Mouse (Mus musculus) spleen, embryonic (tissue): ENCODE data around the gene Mpp2.

Source experiments
- CTCF ChIA-PET: fragments of 350-600 bp; sonication (Branson Sonifier 250); formaldehyde crosslinking; loops from one replicate; lab custom pipeline; 2022; lab: Charles Lee

Mpp2 gene

DNA sequence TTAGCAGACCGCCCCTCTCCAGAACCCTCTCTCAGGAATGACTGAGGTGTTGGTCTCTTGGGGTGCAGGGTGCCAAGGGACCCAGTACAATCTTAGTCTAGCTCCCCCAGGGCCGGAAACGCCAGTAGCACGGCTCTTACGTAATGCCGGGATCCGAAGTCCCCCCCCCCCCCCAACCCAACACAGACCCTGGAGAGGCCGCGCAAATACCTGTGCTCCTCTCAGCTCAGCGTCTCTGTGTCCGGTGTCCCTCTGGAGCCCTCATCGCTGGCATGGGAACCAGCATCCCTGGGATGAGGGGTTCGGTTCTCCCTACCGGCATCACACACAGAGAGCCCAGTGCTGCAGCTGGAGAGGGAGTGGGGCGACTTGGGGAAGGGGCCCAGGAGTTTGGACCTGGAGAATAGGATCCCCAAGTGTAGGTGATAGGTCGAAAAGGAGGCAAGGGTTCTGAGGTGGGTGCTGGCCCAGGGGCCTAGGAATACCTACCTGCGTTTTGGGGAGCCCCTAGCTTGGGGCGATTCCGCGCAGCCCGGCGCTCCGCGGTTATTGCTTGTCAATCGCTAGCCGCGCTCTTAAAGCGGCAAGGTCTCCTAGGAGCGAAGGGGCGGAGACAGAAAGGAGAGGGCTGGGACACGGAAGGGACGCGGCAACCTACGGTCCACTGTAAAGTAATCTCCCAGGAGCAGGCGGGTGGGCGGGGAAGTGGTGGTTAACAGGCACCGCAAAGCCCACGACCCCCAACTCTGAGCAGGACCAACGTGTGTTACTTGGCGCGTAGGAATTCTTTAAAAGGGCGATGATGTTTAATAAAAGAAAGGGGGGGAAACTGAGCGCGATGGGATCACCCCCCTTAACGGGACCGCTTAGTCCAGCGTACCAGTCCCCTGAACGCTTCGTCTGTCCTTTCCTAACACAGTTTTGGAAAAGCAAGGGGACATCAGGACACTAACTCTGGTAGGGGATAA, at the start of gene Mpp2:
Gene Mpp2, minus strand, starts transcription at position 585 of the 968 bp plus-strand sequence.
- CTCF ChIA-PET = interaction anchor here (0.7 kb wide), 1 partner anchor 9 kb away, joined by 5 read pairs; no protein-coding TSS in a partner anchor

DNA sequence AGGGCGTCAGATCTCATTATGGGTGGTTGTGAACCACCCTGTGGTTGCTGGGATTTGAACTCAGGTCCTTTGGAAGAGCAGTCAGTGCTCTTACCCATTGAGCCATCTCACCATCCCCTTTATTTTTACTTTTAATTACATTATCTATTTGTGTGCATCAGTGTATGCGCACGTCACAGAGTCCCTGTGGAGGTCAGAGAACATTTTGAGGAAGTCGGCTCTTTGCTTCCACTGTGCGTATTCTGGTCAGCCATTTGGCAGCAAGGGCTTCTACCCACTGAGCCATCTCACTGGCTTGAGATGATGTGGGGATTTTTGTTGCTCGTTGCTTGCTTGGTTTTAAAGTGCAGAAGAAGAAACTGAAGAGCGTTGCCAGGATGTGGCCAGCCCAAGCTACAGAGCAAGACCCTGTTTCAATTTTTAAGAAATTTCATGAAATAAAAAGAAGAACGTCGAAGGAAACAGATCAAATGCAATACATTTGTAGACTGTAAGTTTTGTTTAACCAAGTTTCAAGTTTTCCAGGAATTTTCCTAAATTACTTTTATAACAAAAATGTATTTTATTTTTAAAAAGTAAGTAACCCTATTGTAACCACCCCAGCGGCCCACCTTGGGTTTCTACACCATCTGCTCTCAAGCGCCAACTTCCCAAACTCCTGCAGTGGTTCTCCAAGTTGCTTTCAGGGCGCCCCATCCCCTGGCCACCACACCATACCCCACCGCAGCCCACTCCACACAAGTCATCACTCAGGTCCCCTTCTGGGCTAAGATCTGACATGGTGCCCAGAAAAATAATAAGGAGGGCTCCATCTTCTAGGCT, 49.5 kb upstream of the Mpp2 start:
- CTCF ChIA-PET = no interaction called here

- CTCF ChIA-PET = no interaction called here
These were observed 46.2 kb upstream of the Mpp2 start for GRCm38 (mm10) chr11:102134516-102134915.

GRCm38 (mm10) chr11:102117386-102117785, 29.1 kb upstream of the Mpp2 start:
- CTCF ChIA-PET = no interaction called here

DNA sequence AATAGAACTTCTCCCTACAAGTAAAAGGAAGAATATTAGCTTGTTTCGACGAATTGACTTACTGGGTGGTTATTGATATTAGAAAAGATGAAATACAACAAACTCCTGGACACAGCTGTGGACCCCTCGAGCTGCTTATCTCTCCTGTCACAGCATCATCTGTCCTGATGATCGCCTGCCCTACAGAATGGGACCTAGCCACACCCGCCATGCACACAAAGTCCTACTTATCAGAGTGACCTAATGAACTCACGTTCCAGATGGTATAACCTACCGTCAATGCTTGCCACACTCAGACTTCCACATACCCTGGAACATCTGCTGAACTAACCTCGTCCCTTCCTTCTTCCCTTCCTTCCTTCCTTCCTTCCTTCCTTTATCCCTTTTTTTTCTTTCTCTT, 27.9 kb upstream of the Mpp2 start:
- CTCF ChIA-PET = interaction anchor here (0.6 to 0.7 kb wide), 3 partner anchors 14 to 75 kb away, joined by 3 to 5 read pairs (median 3); no protein-coding TSS in a partner anchor

- CTCF ChIA-PET = no interaction called here
These were observed 23.3 kb upstream of the Mpp2 start for GRCm38 (mm10) chr11:102111576-102111975.

DNA sequence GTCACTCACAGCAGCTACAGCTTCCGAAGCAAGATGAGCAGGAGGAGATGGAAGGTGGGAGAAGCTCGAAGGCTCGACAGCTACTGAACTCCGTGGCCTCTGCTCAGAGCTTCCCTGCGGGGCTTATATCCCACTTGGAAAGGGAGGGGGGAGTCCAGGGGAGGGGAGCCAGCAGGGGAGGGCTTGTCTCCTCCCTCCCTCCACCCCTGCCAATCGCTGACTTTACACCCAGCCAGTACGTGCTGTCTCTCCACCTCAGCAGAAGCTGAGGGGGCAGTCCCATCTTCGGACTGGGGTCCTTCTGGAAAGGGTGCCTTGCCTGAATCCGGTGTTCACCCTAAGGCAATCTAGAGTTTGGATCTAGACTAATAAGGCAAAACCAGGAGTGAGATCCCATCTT, 19.4 kb upstream of the Mpp2 start, which contains the start of gene Pyy:
Gene Pyy, minus strand, starts transcription at position 101 of the 400 bp plus-strand sequence.
- CTCF ChIA-PET = no interaction called here

GRCm38 (mm10) chr11:102106911-102107310, 18.6 kb upstream of the Mpp2 start:
- CTCF ChIA-PET = no interaction called here

DNA sequence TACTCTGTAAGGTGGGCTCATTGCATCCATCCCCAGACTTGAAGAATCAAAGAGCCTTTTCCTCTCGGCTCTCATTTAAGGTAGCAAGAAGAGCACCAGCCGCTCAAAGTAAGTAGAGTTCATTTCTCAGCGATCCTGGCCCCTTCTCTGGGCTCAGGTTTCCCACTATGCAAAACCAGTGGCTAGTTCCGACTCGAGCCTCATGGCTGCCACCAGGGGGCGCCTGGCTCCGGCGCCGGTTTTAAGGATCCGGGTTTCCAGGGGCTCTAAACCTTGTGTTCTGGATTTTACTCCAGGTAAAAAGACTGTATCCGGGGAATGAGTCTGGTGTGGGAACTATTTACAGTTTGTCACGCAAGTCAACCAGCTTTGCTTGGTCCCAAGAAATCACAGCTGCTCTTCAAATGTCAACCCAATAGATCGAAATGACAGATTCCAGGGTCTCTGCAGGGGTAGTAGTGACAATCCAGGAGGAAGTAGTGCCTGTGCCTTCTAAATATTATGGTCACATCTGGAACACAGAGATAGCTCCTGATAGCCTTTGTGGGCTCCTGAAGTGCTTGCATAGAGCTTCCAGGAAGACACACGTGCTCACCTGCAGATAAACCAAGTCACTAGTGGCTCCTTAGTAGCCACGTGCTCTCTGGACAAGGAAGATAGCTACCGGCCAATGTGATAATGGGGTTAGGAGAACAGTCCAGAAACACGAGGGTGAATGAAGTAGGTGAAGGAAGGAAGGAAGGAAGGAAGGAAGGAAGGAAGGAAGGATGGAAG, 14.4 kb upstream of the Mpp2 start:
- CTCF ChIA-PET = interaction anchor here (0.6 kb wide), 1 partner anchor 14 kb away, joined by 3 read pairs; no protein-coding TSS in a partner anchor

DNA sequence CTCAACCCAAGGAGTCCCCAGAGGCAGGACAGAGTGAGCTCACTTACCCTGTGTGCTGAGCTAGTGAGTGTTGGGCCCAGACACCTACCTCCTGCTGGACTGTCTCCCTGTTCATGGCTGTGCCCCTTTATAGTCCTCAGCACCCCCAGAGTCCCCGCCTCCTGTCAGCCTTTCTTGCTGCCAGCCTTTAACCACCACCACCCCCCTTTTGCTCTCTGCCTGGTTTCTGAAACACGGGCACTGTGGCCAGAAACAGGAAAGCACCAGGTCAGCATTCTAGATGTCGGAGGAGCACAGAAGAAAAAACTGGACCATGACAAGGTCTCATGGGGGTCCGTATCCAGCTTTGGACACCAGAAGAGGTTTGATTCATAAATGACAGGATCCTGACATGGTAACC, 12.9 kb upstream of the Mpp2 start, which contains the start of gene Ppy:
Gene Ppy, minus strand, starts transcription at position 101 of the 400 bp plus-strand sequence.
- CTCF ChIA-PET = no interaction called here

DNA sequence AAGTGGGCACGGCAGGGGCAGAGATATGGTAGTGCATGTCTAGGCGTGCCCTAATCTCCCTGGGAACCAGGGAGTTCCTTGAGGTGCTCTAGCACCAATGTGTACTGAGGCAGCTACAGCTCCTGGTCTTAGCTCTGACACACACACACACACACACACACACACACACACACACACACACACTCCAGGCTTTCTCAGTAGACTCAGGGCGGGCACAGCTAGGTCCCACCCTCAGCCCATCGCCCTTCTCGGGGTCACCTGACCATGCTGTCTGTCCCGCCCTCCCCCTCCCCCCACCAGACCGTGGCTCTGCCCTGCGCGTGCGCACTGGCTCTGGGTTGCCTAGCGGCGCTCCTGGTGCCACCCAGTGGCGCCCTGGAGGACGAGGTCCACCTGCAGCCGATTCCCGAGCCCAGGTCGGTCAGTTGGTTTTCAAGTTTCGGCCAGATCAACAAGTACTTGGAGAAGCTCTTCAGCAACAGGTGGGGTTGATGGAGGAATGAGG, 8.6 kb upstream of the Mpp2 start:
- CTCF ChIA-PET = interaction anchor here (0.6 kb wide), 1 partner anchor 9 kb away, joined by 5 read pairs; no protein-coding TSS in a partner anchor

DNA sequence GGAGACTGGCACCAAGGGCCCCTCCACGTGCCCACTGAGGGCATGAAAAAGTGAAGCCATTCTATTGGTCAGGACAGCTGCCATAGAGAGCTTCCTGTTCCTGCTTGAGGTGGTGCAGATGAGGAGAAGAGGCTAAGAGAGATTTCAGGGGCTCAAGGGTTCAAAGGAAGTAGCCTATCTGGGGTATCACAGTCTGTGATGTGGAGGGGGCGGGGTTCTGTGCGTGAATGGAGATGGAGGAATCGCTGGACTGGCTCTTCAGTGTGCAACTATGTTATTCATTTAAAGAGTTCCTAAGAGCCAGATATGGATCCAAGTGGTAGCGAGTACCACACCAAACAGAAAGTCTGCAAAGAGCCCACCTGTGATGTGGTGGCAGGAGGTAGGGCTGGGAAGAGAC, 8.1 kb upstream of the Mpp2 start:
- CTCF ChIA-PET = no interaction called here

DNA sequence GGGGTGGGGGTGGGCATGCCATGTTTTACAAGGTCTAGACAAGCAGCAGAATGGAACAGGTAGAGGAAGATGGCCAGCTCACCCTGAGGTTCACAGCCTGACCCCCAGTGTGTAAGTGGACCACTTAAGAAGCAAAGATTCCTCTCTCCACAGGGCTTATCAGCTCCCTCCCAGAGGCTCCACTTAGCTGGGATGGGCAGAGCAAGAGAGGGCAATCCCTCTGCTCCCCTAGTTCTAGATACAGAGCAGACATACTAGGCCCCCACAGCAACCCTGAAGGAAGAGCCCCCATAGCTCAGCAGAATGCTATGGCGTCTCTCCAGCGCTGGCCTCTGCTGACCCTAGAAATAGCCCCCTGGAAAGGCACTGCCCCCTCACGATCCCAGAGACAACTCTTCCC, 7.4 kb upstream of the Mpp2 start:
- CTCF ChIA-PET = no interaction called here

GRCm38 (mm10) chr11:102089088-102089808, 933 bp upstream of the Mpp2 start:
- CTCF ChIA-PET = no interaction called here

DNA sequence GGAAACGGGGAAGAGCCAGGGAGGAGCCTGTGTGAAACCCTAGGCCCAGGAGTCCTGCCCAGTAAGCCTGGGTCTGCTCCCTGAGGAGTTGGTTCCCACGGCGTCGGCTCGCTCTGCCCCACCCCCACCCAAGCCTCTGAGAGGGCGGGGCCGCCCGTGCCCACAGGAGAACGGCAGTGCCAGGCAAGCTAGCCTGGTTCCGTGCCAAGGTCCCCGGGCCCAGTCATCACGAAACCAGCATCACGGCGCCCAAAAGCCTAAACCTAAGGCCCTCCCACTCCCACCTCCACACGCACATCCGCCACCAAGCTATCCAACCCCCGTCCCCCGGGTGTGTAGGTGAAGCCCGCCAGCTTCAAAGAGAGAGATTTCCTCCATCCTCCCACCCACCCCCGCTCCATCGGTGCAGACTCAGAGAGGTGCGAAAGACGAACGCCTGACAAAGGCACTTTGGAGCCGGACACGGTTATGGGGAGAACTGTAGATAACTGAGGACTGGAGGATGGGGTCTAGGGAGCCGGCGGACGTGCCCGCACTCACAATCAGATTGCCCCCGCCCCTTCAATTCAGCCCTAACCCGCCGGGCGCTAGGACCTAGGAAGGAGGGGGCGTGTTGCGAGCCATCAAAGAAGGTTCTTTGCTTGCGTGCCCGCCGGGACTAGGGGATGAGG, 1.1 kb downstream of the Mpp2 start:
- CTCF ChIA-PET = interaction anchor here (0.6 to 0.7 kb wide), 2 partner anchors 10 to 55 kb away, joined by 5 to 9 read pairs; no protein-coding TSS in a partner anchor

GRCm38 (mm10) chr11:102086331-102086730, 2.0 kb downstream of the Mpp2 start:
- CTCF ChIA-PET = no interaction called here

DNA sequence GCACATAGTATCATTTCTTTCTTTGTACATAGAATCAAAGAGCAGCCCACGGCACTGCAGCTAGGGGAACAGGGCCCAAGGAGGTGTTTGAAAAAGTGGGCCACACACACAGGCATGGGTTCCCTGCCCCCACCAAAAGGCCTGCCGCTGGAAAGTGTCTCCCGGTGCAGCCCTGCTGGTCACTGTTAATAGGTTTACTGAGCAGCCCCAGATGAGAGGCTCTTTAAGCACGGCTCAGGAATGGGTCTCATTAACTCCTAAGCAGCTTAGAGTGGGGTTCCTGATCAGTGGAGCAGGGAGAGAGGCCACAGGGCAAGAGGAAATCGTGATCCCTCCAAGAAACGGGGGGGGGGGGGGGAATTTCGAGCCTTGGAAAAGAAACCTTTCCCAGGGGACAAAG, 4.2 kb downstream of the Mpp2 start:
- CTCF ChIA-PET = no interaction called here

GRCm38 (mm10) chr11:102083193-102083592, 5.1 kb downstream of the Mpp2 start:
- CTCF ChIA-PET = no interaction called here

GRCm38 (mm10) chr11:102082322-102082721, 6.0 kb downstream of the Mpp2 start:
- CTCF ChIA-PET = interaction anchor here (0.6 kb wide), 1 partner anchor 311 kb away, joined by 7 read pairs; no protein-coding TSS in a partner anchor
